Mouse (Mus musculus) stomach, postnatal 0 days (tissue): ENCODE data around the gene Dennd5b.

Experiments used
- CTCF ChIP-seq: IDR thresholded peaks from 2 replicates; pipeline ENCODE4 v1.5.1; 2016; ENCODE audit warnings: antibody characterized with exemption, low read depth, mild to moderate bottlenecking, moderate library complexity
- EP300 ChIP-seq: optimal IDR thresholded peaks from 2 replicates; pipeline ENCODE3; 2016; ENCODE audit warnings: antibody characterized with exemption

DNA sequence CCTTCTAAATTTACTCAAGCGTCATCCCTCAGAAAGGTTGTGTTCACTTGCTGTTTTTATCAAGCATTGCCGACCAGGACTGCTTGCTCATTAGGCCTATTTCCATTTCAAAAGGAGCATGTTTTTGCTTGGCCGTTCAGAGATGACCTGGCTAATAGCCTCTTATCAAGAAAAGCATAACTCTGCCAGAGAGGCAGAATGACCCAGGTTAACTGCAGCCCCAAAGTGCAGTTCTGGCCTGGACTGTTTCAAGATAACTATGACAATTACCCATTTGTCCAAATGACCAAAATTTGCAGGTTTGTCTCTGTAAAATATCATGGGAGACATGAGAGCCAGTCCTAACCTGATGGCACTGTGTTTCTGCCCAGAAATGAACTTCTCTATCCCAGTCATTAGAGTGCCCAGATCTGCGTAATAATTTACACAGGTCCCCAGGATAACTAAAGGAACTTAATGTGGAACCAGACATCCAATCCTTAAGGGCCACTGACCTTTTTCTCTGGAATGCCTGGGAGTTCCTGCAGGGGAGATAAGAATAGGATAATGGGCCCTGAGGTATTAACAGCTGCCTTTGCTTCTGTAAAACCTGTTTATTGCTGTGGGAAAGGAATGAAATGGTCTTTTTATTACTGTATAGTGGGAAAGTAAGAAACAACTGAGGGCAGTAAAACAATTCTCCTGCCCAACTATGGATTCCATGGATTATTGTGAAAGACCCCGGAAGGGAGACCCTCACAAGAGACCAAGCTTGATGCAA lies 33.1 kb upstream of the Dennd5b start:
- TF ChIP-seq CTCF (no peak), EP300 (no peak)
